Mouse (Mus musculus): ENCODE measurements around the gene Foxd2.

DNA sequence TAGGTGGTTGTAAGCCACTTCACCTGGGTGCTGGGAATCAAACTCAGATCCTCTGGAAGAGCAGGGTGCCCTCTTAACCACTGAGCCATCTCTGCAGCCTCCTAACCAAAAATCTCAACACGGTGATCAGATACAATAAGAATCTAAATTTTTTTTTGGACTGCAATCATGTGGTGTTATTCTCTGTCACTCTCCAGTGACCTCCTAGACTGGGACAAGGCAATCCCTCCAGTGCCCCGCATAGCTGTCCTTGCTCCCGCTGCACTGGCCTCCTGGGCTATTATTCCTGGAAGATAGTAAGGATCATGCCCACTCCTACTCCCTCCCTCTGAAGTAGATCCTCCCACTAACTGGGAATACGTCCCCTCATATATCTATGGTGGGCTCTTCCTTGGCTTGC, 32.6 kb upstream of the Foxd2 start:
- no peak for TF ChIP-seq POLR2A (IDR thresholded peaks at IDR 0.05; ENCODE audit: low read depth, low read length)
- TF ChIP-seq CTCF (conservative IDR thresholded peaks at IDR 0.05 in 1 of 2, IDR thresholded peaks at IDR 0.05 in 1 of 2; ENCODE audit: low read depth in 2 of 2, low read length in 2 of 2), result no peak
- no peak for TF ChIP-seq E2F4 (IDR thresholded peaks at IDR 0.05; ENCODE audit: insufficient replicate concordance, low read depth, low read length)
- TF ChIP-seq MYC (IDR thresholded peaks at IDR 0.05; ENCODE audit: low read depth, low read length), result no peak
- TF ChIP-seq RCOR1 (conservative IDR thresholded peaks at IDR 0.05; ENCODE audit: low read depth, low read length), result no peak
- no peak for TF ChIP-seq GABPA (IDR thresholded peaks at IDR 0.05; ENCODE audit: insufficient replicate concordance, low read depth, low read length)
- no peak for TF ChIP-seq UBTF (IDR thresholded peaks at IDR 0.05; ENCODE audit: low read depth, low read length)
- no peak for TF ChIP-seq CHD2 (IDR thresholded peaks at IDR 0.05; ENCODE audit: low read length)
- no peak for TF ChIP-seq SIN3A (IDR thresholded peaks at IDR 0.05; ENCODE audit: low read length)
- TF ChIP-seq MAZ (IDR thresholded peaks at IDR 0.05; ENCODE audit: low read depth, low read length), result no peak

All from CH12.LX (cell line).